Mouse (Mus musculus) hindbrain, embryonic 11.5 days (tissue): Measurements from ENCODE around the gene Hus1b. TPM values are rescaled to one million over a fixed set of nuclear protein-coding genes. Genes with fewer than 3 reads are reported as not detected.

Experiments used
- ATAC-seq: fragments of 200-750 bp; cut with Nextera tagmentation; 2 replicates; pipeline ENCODE4 v1.8.0; 2017; ENCODE audit warnings: mild to moderate bottlenecking, moderate TSS enrichment, moderate library complexity; ENCODE audit not compliant: low FRiP score
- DNase-seq: peaks from one replicate; pipeline ENCODE4 v3.0.0-alpha.2; 2015; ENCODE audit warnings: low spot score
- H3K27ac ChIP-seq: fragments of 300-500 bp; sonication (generic); 2 replicates; pipeline ENCODE4 v1.5.1; 2014; ENCODE audit warnings: mild to moderate bottlenecking, low read depth, low read length
- H3K27me3 ChIP-seq: fragments of 300-500 bp; sonication (generic); 2 replicates; pipeline ENCODE4 v1.6.1; 2014; ENCODE audit warnings: mild to moderate bottlenecking, low read length, moderate library complexity, mixed read lengths; ENCODE audit not compliant: control insufficient read depth, insufficient read depth
- H3K36me3 ChIP-seq: fragments of 300-500 bp; sonication (generic); 2 replicates; pipeline ENCODE4 v1.6.1; 2014; ENCODE audit warnings: mild to moderate bottlenecking, low read length, moderate library complexity, mixed read lengths; ENCODE audit not compliant: control insufficient read depth, insufficient read depth
- H3K4me1 ChIP-seq: fragments of 300-500 bp; sonication (generic); replicated peaks from 2 replicates; pipeline ENCODE4 v1.6.1; 2014; ENCODE audit warnings: low read length, mixed read lengths; ENCODE audit not compliant: control insufficient read depth, insufficient read depth
- H3K4me2 ChIP-seq: fragments of 300-500 bp; sonication (generic); replicated peaks from 2 replicates; pipeline ENCODE4 v1.6.1; 2014; ENCODE audit warnings: mild to moderate bottlenecking, low read depth, low read length
- H3K4me3 ChIP-seq: fragments of 300-500 bp; sonication (generic); 2 replicates; pipeline ENCODE4 v1.5.1; 2014; ENCODE audit warnings: low read depth, low read length
- H3K9ac ChIP-seq: fragments of 300-500 bp; sonication (generic); 2 replicates; pipeline ENCODE4 v1.6.1; 2014; ENCODE audit warnings: low read depth, low read length
- H3K9me3 ChIP-seq: fragments of 300-500 bp; sonication (generic); 2 replicates; pipeline ENCODE4 v1.6.1; 2016; ENCODE audit warnings: low read length; ENCODE audit not compliant: control insufficient read depth
- WGBS: fragments of 180-500 bp; shearing (Covaris S2); extraction: QIAGEN DNeasy Blood & Tissue Kit; methylation state at CpG from one replicate; pipeline ENCODE4 v1.1.7; 2014; 5-methylcytosine and 5-hydroxymethylcytosine counted together
- polyA plus RNA-seq: library from polyadenylated mRNA; unstranded; fragments of >200 nt; fragmentation: Nextera tagmentation; extraction: Ambion mirVana; gene quantifications from 2 replicates; pipeline ENCODE4 v1.2.1, GENCODE M21; 2014

Hus1b gene
- polyA plus RNA-seq, 1 experiment from 2014 or later, result not detected

- Histone ChIP-seq H3K27me3 (no peaks in the 10 kb centered on the region), H3K9me3 (no peaks in the 10 kb centered on the region), H3K4me2 (no peak overlapping the region), H3K9ac (no peak overlapping the region), H3K4me1 (no peaks in the 10 kb centered on the region; the same call in 1 of the 2 replicates), H3K4me3 (no peak overlapping the region), H3K27ac (no peak overlapping the region), H3K36me3 (no peaks in the 10 kb centered on the region)
- 78% methylated on average over 4 of the region's 4 CpGs for WGBS
- ATAC-seq (no peak), DNase-seq (no peak)
Measured at GRCm38 (mm10) chr13:30968311-30968710, 20.8 kb upstream of the Hus1b start.

- no peak overlapping the region for H3K4me3 ChIP-seq
- ATAC-seq, result peak; percentile 69
- no peak overlapping the region for H3K9ac ChIP-seq
- no peaks in the 10 kb centered on the region; the same call in 1 of the 2 replicates for H3K4me1 ChIP-seq
- H3K36me3 ChIP-seq, result no peaks in the 10 kb centered on the region
- no peaks in the 10 kb centered on the region for H3K27me3 ChIP-seq
- peak; percentile 59 for DNase-seq
- no peak overlapping the region for H3K27ac ChIP-seq
- peak overlapping the region; percentile 32; the same call in 1 of the 2 replicates for H3K4me2 ChIP-seq
- no peaks in the 10 kb centered on the region for H3K9me3 ChIP-seq
- WGBS, result 14% methylated on average over 10 of the region's 10 CpGs
Measured at GRCm38 (mm10) chr13:30966507-30966911, 18.9 kb upstream of the Hus1b start.

GRCm38 (mm10) chr13:30961932-30962331 lies 14.4 kb upstream of the Hus1b start:
- Histone ChIP-seq H3K4me3 (no peak overlapping the region), H3K27ac (no peak overlapping the region), H3K4me1 (no peaks in the 10 kb centered on the region; the same call in none of the 2 replicates), H3K27me3 (no peaks in the 10 kb centered on the region), H3K4me2 (no peak overlapping the region), H3K9me3 (no peaks in the 10 kb centered on the region), H3K9ac (no peak overlapping the region), H3K36me3 (no peaks in the 10 kb centered on the region)
- WGBS, result 75% methylated on average over 2 of the region's 2 CpGs
- DNase-seq (no peak), ATAC-seq (no peak)

- WGBS, result 90% methylated on average over 2 of the region's 2 CpGs
- Histone ChIP-seq H3K9ac (no peak overlapping the region), H3K4me3 (no peak overlapping the region), H3K4me2 (no peak overlapping the region), H3K27me3 (no peaks in the 10 kb centered on the region), H3K9me3 (no peaks in the 10 kb centered on the region), H3K4me1 (no peaks in the 10 kb centered on the region; the same call in 1 of the 2 replicates), H3K36me3 (no peaks in the 10 kb centered on the region), H3K27ac (no peak overlapping the region)
- ATAC-seq, result no peak
- DNase-seq, result no peak
Measured at GRCm38 (mm10) chr13:30960714-30961113, 13.2 kb upstream of the Hus1b start.

- Histone ChIP-seq H3K4me2 (no peak overlapping the region), H3K36me3 (no peaks in the 10 kb centered on the region), H3K27me3 (no peaks in the 10 kb centered on the region), H3K4me1 (no peaks in the 10 kb centered on the region), H3K27ac (no peak overlapping the region), H3K9ac (no peak overlapping the region), H3K4me3 (no peak overlapping the region), H3K9me3 (no peaks in the 10 kb centered on the region)
- 91% methylated on average over 1 of the region's 1 CpGs for WGBS
- no peak for ATAC-seq
- DNase-seq, result no peak
Measured at GRCm38 (mm10) chr13:30953580-30953979, 6.0 kb upstream of the Hus1b start.

- DNase-seq, result no peak
- no peak for ATAC-seq
- no peaks in the 10 kb centered on the region for H3K27me3 ChIP-seq
Measured at GRCm38 (mm10) chr13:30952044-30952443, 4.5 kb upstream of the Hus1b start.

GRCm38 (mm10) chr13:30949181-30949580 lies 1.6 kb upstream of the Hus1b start:
- 95% methylated on average over 9 of the region's 9 CpGs for WGBS
- H3K4me3 ChIP-seq, result no peak overlapping the region
- no peak overlapping the region for H3K4me2 ChIP-seq
- DNase-seq, result no peak
- no peak for ATAC-seq
- H3K9ac ChIP-seq, result no peak overlapping the region
- no peak overlapping the region for H3K27ac ChIP-seq
- H3K4me1 ChIP-seq, result no peaks in the 10 kb centered on the region
- no peaks in the 10 kb centered on the region for H3K36me3 ChIP-seq
- no peaks in the 10 kb centered on the region for H3K9me3 ChIP-seq
- no peaks in the 10 kb centered on the region for H3K27me3 ChIP-seq

More at GRCm38 (mm10) chr13:30952044-30952443, 4.5 kb upstream of the Hus1b start:
- no peaks in the 10 kb centered on the region for H3K36me3 ChIP-seq
- no peaks in the 10 kb centered on the region for H3K4me1 ChIP-seq
- no peak overlapping the region for H3K27ac ChIP-seq
- no peaks in the 10 kb centered on the region for H3K9me3 ChIP-seq
- H3K4me2 ChIP-seq, result no peak overlapping the region
- WGBS, result 97% methylated on average over 2 of the region's 2 CpGs
- no peak overlapping the region for H3K4me3 ChIP-seq
- H3K9ac ChIP-seq, result no peak overlapping the region

- no peak overlapping the region for H3K27ac ChIP-seq
- DNase-seq, result no peak
- WGBS, result 93% methylated on average over 15 of the region's 15 CpGs
- no peaks in the 10 kb centered on the region for H3K4me1 ChIP-seq
- no peak for ATAC-seq
- no peak overlapping the region for H3K4me3 ChIP-seq
- no peaks in the 10 kb centered on the region for H3K9me3 ChIP-seq
- H3K36me3 ChIP-seq, result no peaks in the 10 kb centered on the region
- H3K4me2 ChIP-seq, result no peak overlapping the region
- no peaks in the 10 kb centered on the region for H3K27me3 ChIP-seq
- H3K9ac ChIP-seq, result no peak overlapping the region
Measured at GRCm38 (mm10) chr13:30947129-30947528, 430 bp downstream of the Hus1b start.

GRCm38 (mm10) chr13:30945788-30946187 lies 1.8 kb downstream of the Hus1b start:
- DNase-seq, result no peak
- Histone ChIP-seq H3K27ac (no peak overlapping the region), H3K4me3 (no peak overlapping the region), H3K9me3 (no peaks in the 10 kb centered on the region), H3K27me3 (no peaks in the 10 kb centered on the region), H3K4me1 (no peaks in the 10 kb centered on the region), H3K36me3 (no peaks in the 10 kb centered on the region), H3K9ac (no peak overlapping the region), H3K4me2 (no peak overlapping the region)
- ATAC-seq, result no peak
